Mouse (Mus musculus) C2C12 (cell line): ENCODE measurements around the gene Slc39a9.

Experiments used
- CTCF ChIP-seq: IDR thresholded peaks from one replicate; pipeline ENCODE4 v1.5.1; 2011; ENCODE audit not compliant: control insufficient read depth, insufficient read depth, insufficient read length
- MYOD1 ChIP-seq: IDR thresholded peaks from one replicate; pipeline ENCODE4 v1.6.1; 2011; ENCODE audit warnings: low read depth; ENCODE audit not compliant: control insufficient read depth, insufficient read length
- USF1 ChIP-seq: IDR thresholded peaks from one replicate; pipeline ENCODE4 v1.6.1; 2011; ENCODE audit warnings: low read depth, mild to moderate bottlenecking, control low read depth, moderate library complexity

GRCm38 (mm10) chr12:80681340-80681739 is 37.7 kb downstream of the Slc39a9 start:
- TF ChIP-seq CTCF = peak; percentile 13
- TF ChIP-seq MYOD1 = no peak
- no peak for TF ChIP-seq USF1
